Mouse (Mus musculus) cerebellum, adult 2 months (tissue): ENCODE data around the gene Foxp1. TPM values are rescaled to one million over a fixed set of nuclear protein-coding genes. Genes with fewer than 3 reads are reported as not detected.

Source experiments
- DNase-seq, 2 experiments: peaks; one replicate each; pipeline ENCODE4 v3.0.0; 2021
- H3K27ac ChIP-seq: fragments of 200-500 bp; 2 replicates; pipeline ENCODE4 v1.5.1; 2012; ENCODE audit warnings: low read length, control low read depth, inconsistent platforms; ENCODE audit not compliant: insufficient read depth
- H3K27me3 ChIP-seq: fragments of 200-500 bp; 2 replicates; pipeline ENCODE4 v1.6.1; 2012; ENCODE audit warnings: inconsistent platforms, mild to moderate bottlenecking, low read length, moderate library complexity; ENCODE audit not compliant: control insufficient read depth, insufficient read depth
- H3K4me1 ChIP-seq: fragments of 200-500 bp; 2 replicates; pipeline ENCODE4 v1.6.1; 2011; ENCODE audit warnings: low read length; ENCODE audit not compliant: control insufficient read depth, insufficient read depth
- H3K4me3 ChIP-seq: fragments of 200-500 bp; replicated peaks from 2 replicates; pipeline ENCODE3; 2011; ENCODE audit warnings: mild to moderate bottlenecking, low read depth, low read length, control low read depth; ENCODE audit not compliant: insufficient read depth
- CTCF ChIP-seq: fragments of 200-500 bp; IDR thresholded peaks from 2 replicates; pipeline ENCODE4 v1.5.1; 2011; ENCODE audit warnings: low read depth, mild to moderate bottlenecking, control low read depth, low read length, moderate library complexity, borderline replicate concordance; ENCODE audit not compliant: insufficient read depth
- POLR2A ChIP-seq: fragments of 200-500 bp; IDR thresholded peaks from 2 replicates; pipeline ENCODE4 v1.6.1; 2011; ENCODE audit warnings: low read length, control low read depth, borderline replicate concordance; ENCODE audit not compliant: insufficient read depth
- WGBS: fragments of 180-500 bp; shearing (Covaris S2); methylation state at CpG from one replicate; pipeline ENCODE4 v1.1.7; 2018; 5-methylcytosine and 5-hydroxymethylcytosine counted together
- polyA plus RNA-seq: library from polyadenylated mRNA; depleted of rRNA; stranded (reverse); fragments of >200 nt; gene quantifications from 2 replicates; pipeline ENCODE4 v1.2.3, GENCODE M21; 2012

The Foxp1 gene
- polyA plus RNA-seq, 1 experiment, result 21.0 TPM

DNA sequence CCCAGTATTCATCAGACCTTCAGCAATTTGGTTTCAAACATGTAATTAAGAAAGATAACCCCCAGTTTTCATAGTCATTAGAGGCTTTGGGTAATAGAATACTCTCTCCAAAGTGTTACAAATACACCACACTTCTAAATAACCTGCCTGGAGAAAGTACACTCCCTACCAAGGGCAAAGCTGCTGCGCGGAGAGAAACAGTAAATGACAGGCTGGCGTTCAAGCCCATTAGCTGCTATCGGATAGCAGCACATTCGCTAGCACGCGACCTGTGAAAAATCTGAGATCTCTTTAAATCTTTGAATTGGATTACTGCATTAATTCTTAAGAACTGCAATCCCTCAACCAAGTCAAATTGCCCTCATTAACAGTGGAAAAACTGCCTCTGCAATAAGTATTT lies 418.1 kb downstream of the Foxp1 start:
- DNase-seq, result no peak
- H3K27ac ChIP-seq, result no peak overlapping the region
- H3K4me1 ChIP-seq, result no peaks in the 10 kb centered on the region
- no peak for TF ChIP-seq POLR2A
- no peak for TF ChIP-seq CTCF
- WGBS, result 94% methylated on average over 7 of the region's 7 CpGs
- H3K27me3 ChIP-seq, result no peaks in the 10 kb centered on the region
- no peak overlapping the region for H3K4me3 ChIP-seq

GRCm38 (mm10) chr6:99103911-99104310 lies 418.6 kb downstream of the Foxp1 start:
- TF ChIP-seq CTCF, result no peak
- TF ChIP-seq POLR2A, result no peak
- H3K4me1 ChIP-seq, result no peaks in the 10 kb centered on the region
- 90% methylated on average over 3 of the region's 3 CpGs for WGBS

DNA sequence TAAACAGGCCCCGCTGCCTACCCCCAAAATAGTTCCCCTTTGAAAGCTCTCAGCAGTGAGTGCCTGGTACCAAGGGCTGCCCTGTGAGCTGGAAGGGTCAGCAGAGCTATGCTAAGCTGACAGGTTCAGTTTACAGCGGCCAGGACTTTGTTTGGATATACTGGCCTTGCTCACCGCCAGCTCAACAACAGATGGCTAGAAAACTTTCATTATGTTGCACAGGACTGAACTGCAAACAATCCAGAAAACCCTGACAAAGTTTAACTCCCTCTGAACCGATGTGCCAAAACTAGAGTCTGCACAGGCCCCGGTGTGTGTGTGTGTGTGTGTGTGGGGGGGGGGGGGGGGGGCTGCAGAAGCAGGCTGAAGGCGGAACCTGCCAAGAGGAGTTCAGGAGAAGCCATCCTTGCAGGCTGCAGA lies 421.0 kb downstream of the Foxp1 start:
- H3K27me3 ChIP-seq, result no peaks in the 10 kb centered on the region
- H3K27ac ChIP-seq, result no peak overlapping the region
- 26% methylated on average over 6 of the region's 6 CpGs for WGBS
- no peaks in the 10 kb centered on the region for H3K4me1 ChIP-seq
- TF ChIP-seq CTCF, result no peak
- no peak for TF ChIP-seq POLR2A
- DNase-seq, result no peak
- H3K4me3 ChIP-seq, result no peak overlapping the region

More at GRCm38 (mm10) chr6:99103911-99104310, 418.6 kb downstream of the Foxp1 start:
- H3K27me3 ChIP-seq, result no peaks in the 10 kb centered on the region
- no peak overlapping the region for H3K4me3 ChIP-seq
- H3K27ac ChIP-seq, result no peak overlapping the region
- no peak for DNase-seq

GRCm38 (mm10) chr6:99100331-99100730 lies 422.2 kb downstream of the Foxp1 start:
- no peaks in the 10 kb centered on the region for H3K4me1 ChIP-seq
- TF ChIP-seq POLR2A (no peak), CTCF (no peak)
- no peaks in the 10 kb centered on the region for H3K27me3 ChIP-seq
- no peak for DNase-seq
- 87% methylated on average over 5 of the region's 5 CpGs for WGBS
- no peak overlapping the region for H3K27ac ChIP-seq
- no peak overlapping the region for H3K4me3 ChIP-seq

DNA sequence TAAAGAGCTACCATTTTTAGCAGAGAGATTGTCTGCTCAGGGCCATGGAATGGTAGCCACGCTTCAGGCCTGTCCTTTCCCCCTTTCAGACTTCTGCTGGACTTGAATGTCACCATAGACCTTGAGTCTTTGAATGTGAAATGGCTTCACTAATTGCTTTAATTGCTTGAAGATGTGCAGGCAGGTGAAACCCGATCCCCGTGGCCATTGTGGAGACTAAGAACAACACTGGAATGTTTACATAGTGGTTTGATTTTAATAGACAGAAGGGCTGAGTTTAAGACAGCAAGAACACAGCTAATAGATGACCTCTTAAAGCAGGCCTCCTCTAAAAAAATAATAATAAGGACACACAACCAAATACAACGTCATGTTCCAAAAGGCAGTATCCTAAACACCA lies 422.7 kb downstream of the Foxp1 start:
- DNase-seq, result no peak
- TF ChIP-seq POLR2A, result no peak
- no peak for TF ChIP-seq CTCF
- WGBS, result 88% methylated on average over 4 of the region's 4 CpGs
- no peaks in the 10 kb centered on the region for H3K4me1 ChIP-seq
- H3K4me3 ChIP-seq, result no peak overlapping the region
- no peak overlapping the region for H3K27ac ChIP-seq
- H3K27me3 ChIP-seq, result no peaks in the 10 kb centered on the region

- DNase-seq, result no peak
- H3K27me3 ChIP-seq, result no peaks in the 10 kb centered on the region
- H3K4me3 ChIP-seq, result no peak overlapping the region
- no peaks in the 10 kb centered on the region for H3K4me1 ChIP-seq
- H3K27ac ChIP-seq, result no peak overlapping the region
- WGBS, result 77% methylated on average over 7 of the region's 7 CpGs
- no peak for TF ChIP-seq CTCF
- TF ChIP-seq POLR2A, result no peak
Observed at GRCm38 (mm10) chr6:99097191-99097590, 425.3 kb downstream of the Foxp1 start.

DNA sequence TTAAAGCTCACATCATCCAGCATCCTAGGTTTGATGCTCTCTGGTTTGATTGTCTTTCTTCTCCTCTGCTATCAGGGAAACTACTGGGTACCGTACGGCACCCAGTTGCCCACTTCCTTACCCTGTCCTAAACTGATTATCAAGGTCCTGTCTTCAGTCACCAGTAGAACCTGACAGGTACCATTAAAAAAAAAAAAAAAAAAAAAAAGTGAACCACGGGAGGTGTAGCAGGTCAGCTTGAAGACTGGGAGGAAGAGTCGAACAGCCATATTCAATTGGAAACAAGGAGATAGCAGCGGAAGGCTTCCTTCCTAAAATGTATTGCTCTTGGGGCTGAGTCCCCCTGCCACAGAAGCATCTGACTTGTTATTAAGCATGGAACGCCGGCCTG lies 425.8 kb downstream of the Foxp1 start:
- H3K4me1 ChIP-seq, result no peaks in the 10 kb centered on the region
- TF ChIP-seq POLR2A, result no peak
- TF ChIP-seq CTCF, result no peak
- no peak overlapping the region for H3K4me3 ChIP-seq
- 93% methylated on average over 7 of the region's 7 CpGs for WGBS
- DNase-seq, result no peak
- H3K27ac ChIP-seq, result no peak overlapping the region
- no peaks in the 10 kb centered on the region for H3K27me3 ChIP-seq

- no peak for TF ChIP-seq POLR2A
- TF ChIP-seq CTCF, result no peak
- Histone ChIP-seq H3K4me1 (no peaks in the 10 kb centered on the region), H3K27me3 (no peaks in the 10 kb centered on the region), H3K27ac (no peak overlapping the region), H3K4me3 (no peak overlapping the region)
- 59% methylated on average over 12 of the region's 12 CpGs for WGBS
- no peak for DNase-seq
Observed at GRCm38 (mm10) chr6:99096105-99096775, 426.3 kb downstream of the Foxp1 start.

- Histone ChIP-seq H3K27me3 (no peaks in the 10 kb centered on the region), H3K4me1 (no peaks in the 10 kb centered on the region), H3K27ac (no peak overlapping the region), H3K4me3 (peak overlapping the region; percentile 44)
- 47% methylated on average over 18 of the region's 18 CpGs for WGBS
- no peak for DNase-seq
- TF ChIP-seq POLR2A, result no peak
- no peak for TF ChIP-seq CTCF
Observed at GRCm38 (mm10) chr6:99095185-99096104, 427.1 kb downstream of the Foxp1 start.
